Mouse (Mus musculus): ENCODE measurements around the gene Plekha6. TPM values are rescaled to one million over a fixed set of nuclear protein-coding genes. Genes with fewer than 3 reads are reported as not detected.

Gene Plekha6
- polyA plus RNA-seq, 1 experiment from 2014 or later = 18.8 TPM

GRCm38 (mm10) chr1:133182016-133182705 lies 18.2 kb downstream of the Plekha6 start:
- under 1% methylated on average over 25 of the region's 25 CpGs for WGBS
- H3K4me1 ChIP-seq (replicated peaks; ENCODE audit: control insufficient read depth, insufficient read depth, low read length) = peaks cover 17% of the 10 kb centered on the region
- peak overlapping the region; percentile 98 for H3K27ac ChIP-seq (ENCODE audit: low read depth, low read length)
- H3K36me3 ChIP-seq (ENCODE audit: control insufficient read depth, insufficient read depth, low read length) = no peaks in the 10 kb centered on the region
- ATAC-seq (replicated peaks; ENCODE audit: low FRiP score) (peak; percentile 51), DNase-seq (ENCODE audit: low spot score) (no peak)
- H3K9me3 ChIP-seq (ENCODE audit: control insufficient read depth, low read length) = no peaks in the 10 kb centered on the region
- H3K4me2 ChIP-seq (ENCODE audit: low read depth, low read length, severe bottlenecking) = peak overlapping the region; percentile 60
- H3K9ac ChIP-seq (ENCODE audit: low read length) = peak overlapping the region; percentile 76
- H3K27me3 ChIP-seq (ENCODE audit: control insufficient read depth, insufficient read depth, low read length) = no peaks in the 10 kb centered on the region
- peak overlapping the region; percentile 42 for H3K4me3 ChIP-seq (ENCODE audit: low read depth, low read length)

GRCm38 (mm10) chr1:133182706-133183095 lies 18.7 kb downstream of the Plekha6 start:
- Histone ChIP-seq H3K27me3 (ENCODE audit: control insufficient read depth, insufficient read depth, low read length) (no peaks in the 10 kb centered on the region), H3K27ac (ENCODE audit: low read depth, low read length) (peak overlapping the region; percentile 98), H3K4me1 (replicated peaks; ENCODE audit: control insufficient read depth, insufficient read depth, low read length) (peaks cover 20% of the 10 kb centered on the region), H3K4me3 (ENCODE audit: low read depth, low read length) (peak overlapping the region; percentile 42), H3K36me3 (ENCODE audit: control insufficient read depth, insufficient read depth, low read length) (no peaks in the 10 kb centered on the region), H3K9me3 (ENCODE audit: control insufficient read depth, low read length) (no peaks in the 10 kb centered on the region), H3K9ac (ENCODE audit: low read length) (peak overlapping the region; percentile 76), H3K4me2 (ENCODE audit: low read depth, low read length, severe bottlenecking) (peak overlapping the region; percentile 60)
- peak; percentile 87 for DNase-seq (ENCODE audit: low spot score)
- ATAC-seq (replicated peaks; ENCODE audit: low FRiP score) = peak; percentile 59
- under 1% methylated on average over 16 of the region's 16 CpGs for WGBS

DNA sequence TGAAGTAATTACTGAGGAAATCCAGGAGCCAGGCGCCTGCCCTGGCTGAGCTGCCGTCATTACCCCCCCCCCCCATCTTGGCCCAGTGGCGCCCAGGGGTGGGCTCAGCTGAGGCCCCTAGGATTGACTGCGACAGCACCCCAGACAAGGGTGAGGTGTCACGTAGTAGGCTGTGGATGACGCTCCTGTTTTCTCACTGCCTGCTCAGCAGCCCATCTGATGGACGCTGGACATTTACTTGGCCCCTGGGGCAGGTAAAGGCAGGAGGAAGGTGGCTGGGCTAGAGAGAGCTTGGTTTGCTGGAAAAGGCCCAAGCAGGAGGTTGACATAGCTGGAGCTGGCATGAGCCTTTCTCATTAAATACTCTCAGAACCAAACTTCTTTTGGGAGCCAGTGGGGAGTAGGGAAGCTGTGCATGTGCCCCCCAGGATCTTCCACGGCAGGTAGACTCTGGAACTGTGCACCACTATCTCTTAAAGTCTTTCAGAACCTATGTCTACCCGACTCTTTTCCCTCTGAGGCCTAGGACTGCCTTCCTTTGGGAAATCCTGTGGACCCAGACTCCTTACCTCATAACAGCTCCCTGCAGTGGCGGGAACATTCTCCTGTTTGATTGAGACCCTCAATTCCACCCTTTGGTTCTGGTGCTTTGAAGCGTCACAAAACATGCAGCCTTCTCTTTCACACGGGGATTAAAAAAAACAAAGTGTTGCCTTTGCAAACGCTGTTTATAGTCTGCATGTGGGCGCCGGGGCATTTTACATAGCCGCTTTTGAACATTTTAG lies 19.3 kb downstream of the Plekha6 start:
- Histone ChIP-seq H3K27me3 (ENCODE audit: control insufficient read depth, insufficient read depth, low read length) (no peaks in the 10 kb centered on the region), H3K9ac (ENCODE audit: low read length) (peak overlapping the region; percentile 76), H3K9me3 (ENCODE audit: control insufficient read depth, low read length) (no peaks in the 10 kb centered on the region), H3K27ac (ENCODE audit: low read depth, low read length) (peak overlapping the region; percentile 98), H3K36me3 (ENCODE audit: control insufficient read depth, insufficient read depth, low read length) (no peaks in the 10 kb centered on the region), H3K4me2 (ENCODE audit: low read depth, low read length, severe bottlenecking) (peak overlapping the region; percentile 60), H3K4me3 (ENCODE audit: low read depth, low read length) (peak overlapping the region; percentile 42), H3K4me1 (replicated peaks; ENCODE audit: control insufficient read depth, insufficient read depth, low read length) (peaks cover 23% of the 10 kb centered on the region)
- DNase-seq (ENCODE audit: low spot score) (peak; percentile 83), ATAC-seq (replicated peaks; ENCODE audit: low FRiP score) (peak; percentile 45)
- WGBS = 5% methylated on average over 16 of the region's 16 CpGs

DNA sequence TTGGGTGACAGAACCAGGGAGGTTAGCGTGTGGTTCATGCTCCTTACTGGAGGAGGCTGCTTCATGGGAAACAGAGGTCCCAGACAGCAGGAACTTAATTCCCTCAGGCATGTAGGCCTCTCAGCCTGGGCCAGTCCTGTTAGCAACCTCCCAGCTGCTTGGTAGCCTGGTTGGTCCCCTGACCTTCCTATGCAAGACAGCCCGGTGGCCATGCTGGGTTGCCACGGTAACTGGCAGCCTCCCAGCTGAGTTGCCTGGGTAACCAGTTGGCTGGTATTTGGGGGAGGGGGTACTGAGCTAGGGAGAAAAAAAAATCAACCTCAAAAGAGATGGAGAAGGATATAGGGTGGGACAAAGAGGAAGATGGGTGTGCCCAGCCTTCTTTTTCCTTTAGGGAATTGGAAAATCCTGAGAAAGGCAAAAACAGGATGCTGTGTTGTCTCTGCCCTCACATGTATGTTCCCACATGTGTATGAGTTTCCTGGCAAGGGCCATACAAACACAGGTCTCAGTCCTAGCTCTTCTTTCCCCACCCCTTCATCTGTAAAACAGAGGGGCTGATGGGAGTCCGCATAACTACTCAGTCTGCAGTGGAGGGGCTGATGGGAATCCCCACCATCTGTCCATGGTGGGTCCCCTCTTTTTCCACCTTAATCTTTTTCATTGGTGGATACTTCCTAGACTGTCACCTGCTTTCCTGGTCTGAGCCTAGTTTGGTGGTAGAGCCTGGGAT lies 24.1 kb downstream of the Plekha6 start:
- ATAC-seq (replicated peaks; ENCODE audit: low FRiP score) (peak; percentile 92), DNase-seq (ENCODE audit: low spot score) (peak; percentile 93)
- Histone ChIP-seq H3K4me3 (ENCODE audit: low read depth, low read length) (no peak overlapping the region), H3K4me1 (replicated peaks; ENCODE audit: control insufficient read depth, insufficient read depth, low read length) (peaks cover 22% of the 10 kb centered on the region), H3K9ac (ENCODE audit: low read length) (no peak overlapping the region), H3K4me2 (ENCODE audit: low read depth, low read length, severe bottlenecking) (peak overlapping the region; percentile 19; the same call in 1 of the 2 replicates), H3K36me3 (ENCODE audit: control insufficient read depth, insufficient read depth, low read length) (no peaks in the 10 kb centered on the region), H3K9me3 (ENCODE audit: control insufficient read depth, low read length) (no peaks in the 10 kb centered on the region), H3K27ac (ENCODE audit: low read depth, low read length) (peak overlapping the region; percentile 92), H3K27me3 (ENCODE audit: control insufficient read depth, insufficient read depth, low read length) (no peaks in the 10 kb centered on the region; the same call in 1 of the 2 replicates)
- 3% methylated on average over 4 of the region's 4 CpGs for WGBS

DNA sequence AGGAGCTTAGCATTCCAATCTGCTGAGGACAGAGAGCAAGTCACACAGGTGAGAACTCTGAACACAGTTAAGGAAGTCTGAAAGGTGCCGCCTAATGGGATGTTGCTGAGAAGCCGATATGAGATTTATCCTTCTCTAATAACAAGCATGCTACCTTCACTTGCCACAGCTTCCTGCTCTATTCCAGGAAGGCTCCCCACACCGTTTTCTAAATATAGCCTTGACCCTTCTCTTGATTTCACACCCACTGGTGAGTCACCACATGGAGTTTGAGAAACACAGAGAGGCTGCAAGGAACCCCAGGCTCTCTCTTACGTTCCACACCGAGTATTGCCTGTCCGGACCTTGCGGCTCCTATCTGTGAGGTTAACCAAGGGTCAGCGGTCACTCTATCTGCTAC lies 24.7 kb downstream of the Plekha6 start:
- 80% methylated on average over 8 of the region's 8 CpGs for WGBS
- peak overlapping the region; percentile 92 for H3K27ac ChIP-seq (ENCODE audit: low read depth, low read length)
- peaks cover 21% of the 10 kb centered on the region for H3K4me1 ChIP-seq (replicated peaks; ENCODE audit: control insufficient read depth, insufficient read depth, low read length)
- H3K9ac ChIP-seq (ENCODE audit: low read length) = no peak overlapping the region
- no peak for DNase-seq (ENCODE audit: low spot score)
- no peak for ATAC-seq (replicated peaks; ENCODE audit: low FRiP score)
- H3K36me3 ChIP-seq (ENCODE audit: control insufficient read depth, insufficient read depth, low read length) = no peaks in the 10 kb centered on the region
- H3K4me3 ChIP-seq (ENCODE audit: low read depth, low read length) = no peak overlapping the region
- H3K9me3 ChIP-seq (ENCODE audit: control insufficient read depth, low read length) = no peaks in the 10 kb centered on the region
- H3K4me2 ChIP-seq (ENCODE audit: low read depth, low read length, severe bottlenecking) = no peak overlapping the region
- peaks cover under 1% of the 10 kb centered on the region; the same call in 1 of the 2 replicates for H3K27me3 ChIP-seq (ENCODE audit: control insufficient read depth, insufficient read depth, low read length)

- ATAC-seq (replicated peaks; ENCODE audit: low FRiP score) (no peak), DNase-seq (ENCODE audit: low spot score) (no peak)
- Histone ChIP-seq H3K9ac (ENCODE audit: low read length) (no peak overlapping the region), H3K27ac (ENCODE audit: low read depth, low read length) (no peak overlapping the region), H3K4me2 (ENCODE audit: low read depth, low read length, severe bottlenecking) (no peak overlapping the region), H3K36me3 (ENCODE audit: control insufficient read depth, insufficient read depth, low read length) (no peaks in the 10 kb centered on the region), H3K4me1 (replicated peaks; ENCODE audit: control insufficient read depth, insufficient read depth, low read length) (peaks cover 21% of the 10 kb centered on the region; the same call in 1 of the 2 replicates), H3K9me3 (ENCODE audit: control insufficient read depth, low read length) (no peaks in the 10 kb centered on the region), H3K4me3 (ENCODE audit: low read depth, low read length) (no peak overlapping the region), H3K27me3 (ENCODE audit: control insufficient read depth, insufficient read depth, low read length) (peaks cover 5% of the 10 kb centered on the region)
Observed at GRCm38 (mm10) chr1:133189471-133189870, 25.5 kb downstream of the Plekha6 start.

GRCm38 (mm10) chr1:133190550-133190949 lies 26.5 kb downstream of the Plekha6 start:
- Histone ChIP-seq H3K9me3 (ENCODE audit: control insufficient read depth, low read length) (no peaks in the 10 kb centered on the region), H3K4me3 (ENCODE audit: low read depth, low read length) (no peak overlapping the region), H3K4me1 (replicated peaks; ENCODE audit: control insufficient read depth, insufficient read depth, low read length) (peaks cover 25% of the 10 kb centered on the region; the same call in 1 of the 2 replicates), H3K27ac (ENCODE audit: low read depth, low read length) (no peak overlapping the region), H3K27me3 (ENCODE audit: control insufficient read depth, insufficient read depth, low read length) (peaks cover 8% of the 10 kb centered on the region), H3K4me2 (ENCODE audit: low read depth, low read length, severe bottlenecking) (no peak overlapping the region), H3K9ac (ENCODE audit: low read length) (no peak overlapping the region), H3K36me3 (ENCODE audit: control insufficient read depth, insufficient read depth, low read length) (no peaks in the 10 kb centered on the region)
- WGBS = 92% methylated on average over 9 of the region's 9 CpGs
- ATAC-seq (replicated peaks; ENCODE audit: low FRiP score) (no peak), DNase-seq (ENCODE audit: low spot score) (no peak)

- no peak overlapping the region for H3K4me3 ChIP-seq (ENCODE audit: low read depth, low read length)
Observed at GRCm38 (mm10) chr1:133196181-133196580, 32.2 kb downstream of the Plekha6 start.

More at GRCm38 (mm10) chr1:133196181-133196580, 32.2 kb downstream of the Plekha6 start:
- Histone ChIP-seq H3K27ac (ENCODE audit: low read depth, low read length) (peak overlapping the region; percentile 67; the same call in 1 of the 2 replicates), H3K36me3 (ENCODE audit: control insufficient read depth, insufficient read depth, low read length) (no peaks in the 10 kb centered on the region), H3K4me2 (ENCODE audit: low read depth, low read length, severe bottlenecking) (no peak overlapping the region), H3K9ac (ENCODE audit: low read length) (no peak overlapping the region; the same call in 1 of the 2 replicates), H3K9me3 (ENCODE audit: control insufficient read depth, low read length) (no peaks in the 10 kb centered on the region), H3K27me3 (ENCODE audit: control insufficient read depth, insufficient read depth, low read length) (peaks cover 11% of the 10 kb centered on the region), H3K4me1 (replicated peaks; ENCODE audit: control insufficient read depth, insufficient read depth, low read length) (peaks cover 25% of the 10 kb centered on the region)
- peak; percentile 71 for DNase-seq (ENCODE audit: low spot score)
- 15% methylated on average over 6 of the region's 6 CpGs for WGBS
- peak; percentile 64 for ATAC-seq (replicated peaks; ENCODE audit: low FRiP score)

Data from forebrain, embryonic 11.5 days (tissue).